Mouse (Mus musculus) urinary bladder, adult 18-20 months (tissue): ENCODE measurements at regions not wholly inside any gene's neighbourhood (a gene's known extent, or its start where the extent isn't known, plus 50 kb on each side); places are given as distances from the start of the nearest gene placed in this dataset.

ENCODE experiments used
- DNase-seq, 2 experiments: peaks; one replicate each; pipeline ENCODE4 v3.0.0; 2022; ENCODE audit warnings: low spot score in 2 of 2, mixed read lengths in 2 of 2

- no peak for DNase-seq
These were observed 95.1 kb upstream of the Ankrd50 start for GRCm38 (mm10) chr3:38579781-38580180.

- no peak for DNase-seq
These were observed 93.4 kb upstream of the Ankrd50 start for GRCm38 (mm10) chr3:38577890-38578628.

- no peak for DNase-seq
These were observed 89.0 kb upstream of the Ankrd50 start for GRCm38 (mm10) chr3:38573594-38573993.

GRCm38 (mm10) chr3:38572159-38572558 lies 87.5 kb upstream of the Ankrd50 start:
- DNase-seq: no peak

- no peak for DNase-seq
These were observed 86.6 kb upstream of the Ankrd50 start for GRCm38 (mm10) chr3:38571224-38571623.

- DNase-seq: no peak
These were observed 84.4 kb upstream of the Ankrd50 start for GRCm38 (mm10) chr3:38569001-38569400.

- DNase-seq: no peak
These were observed 83.9 kb upstream of the Ankrd50 start for GRCm38 (mm10) chr3:38568596-38568975.

GRCm38 (mm10) chr3:38567946-38568595 lies 83.4 kb upstream of the Ankrd50 start:
- DNase-seq: no peak

- DNase-seq: no peak
These were observed 81.9 kb upstream of the Ankrd50 start for GRCm38 (mm10) chr3:38566576-38566975.

GRCm38 (mm10) chr3:38564844-38565243 lies 80.2 kb upstream of the Ankrd50 start:
- DNase-seq: no peak

GRCm38 (mm10) chr3:38564364-38564763 lies 79.7 kb upstream of the Ankrd50 start:
- DNase-seq: no peak

- DNase-seq: no peak
These were observed 76.5 kb upstream of the Ankrd50 start for GRCm38 (mm10) chr3:38561186-38561585.

- DNase-seq: no peak
These were observed 71.3 kb upstream of the Ankrd50 start for GRCm38 (mm10) chr3:38555939-38556338.

GRCm38 (mm10) chr3:38553470-38554043 lies 68.9 kb upstream of the Ankrd50 start:
- no peak for DNase-seq

- no peak for DNase-seq
These were observed 62.4 kb upstream of the Ankrd50 start for GRCm38 (mm10) chr3:38547032-38547431.

GRCm38 (mm10) chr3:38545501-38545896 lies 60.9 kb upstream of the Ankrd50 start:
- no peak for DNase-seq

GRCm38 (mm10) chr3:38544718-38545500 lies 60.3 kb upstream of the Ankrd50 start:
- DNase-seq: no peak

- DNase-seq: no peak
These were observed 59.2 kb upstream of the Ankrd50 start for GRCm38 (mm10) chr3:38543816-38544215.

GRCm38 (mm10) chr3:38541296-38541695 lies 56.7 kb upstream of the Ankrd50 start:
- DNase-seq: no peak

GRCm38 (mm10) chr3:38538309-38538708 lies 53.7 kb upstream of the Ankrd50 start:
- no peak for DNase-seq

- DNase-seq: no peak
These were observed 53.1 kb upstream of the Ankrd50 start for GRCm38 (mm10) chr3:38537770-38538169.
